Mouse (Mus musculus) adrenal gland (tissue): ENCODE data around the gene Gnmt.
"Not testable (repeated sequence)": the region's sequence is repeated elsewhere in the genome, so short reads cannot be mapped to it uniquely, and the experiment has no call there.

Experiments
- intact Hi-C: fragments of 180-260 bp; cut with DNase I; formaldehyde crosslinking; loops from one replicate; pipeline ENCODE4 v1.15.1; 2025
- long read RNA-seq, 2 experiments: library from polyadenylated mRNA; unstranded; transcript quantifications; one replicate each; pipeline ENCODE4 v2.0.0; 2020; ENCODE audit warnings: borderline replicate concordance in 1 of 2; ENCODE audit not compliant: insufficient replicate concordance in 1 of 2

The Gnmt gene
- long read RNA-seq, experiment 1: 0 reads
- long read RNA-seq, experiment 2: 0 reads

DNA sequence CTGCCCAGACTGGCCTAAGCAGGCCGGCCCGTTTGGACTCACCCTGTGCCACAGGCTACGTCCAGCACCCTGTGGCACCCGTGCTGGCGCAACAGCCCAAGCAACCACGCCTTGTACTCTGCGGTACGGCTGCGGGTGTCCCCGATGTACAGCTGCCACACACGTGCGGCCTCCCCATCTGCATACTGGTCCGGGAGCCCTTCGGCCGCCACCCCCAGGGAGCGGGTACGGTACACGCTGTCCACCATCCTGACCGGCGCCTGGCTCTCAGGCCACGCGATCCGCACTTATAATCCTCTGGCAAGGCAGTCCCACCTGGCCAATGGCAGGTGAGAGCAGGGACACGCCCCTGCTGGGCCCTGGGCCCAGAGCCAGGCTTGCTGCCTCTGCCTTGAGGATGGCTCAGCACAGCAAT, at the start of gene Gnmt:
Gene Gnmt (minus strand): TSS at position 265 of the 415 bp plus-strand sequence.
- intact Hi-C loops: no loop called here

DNA sequence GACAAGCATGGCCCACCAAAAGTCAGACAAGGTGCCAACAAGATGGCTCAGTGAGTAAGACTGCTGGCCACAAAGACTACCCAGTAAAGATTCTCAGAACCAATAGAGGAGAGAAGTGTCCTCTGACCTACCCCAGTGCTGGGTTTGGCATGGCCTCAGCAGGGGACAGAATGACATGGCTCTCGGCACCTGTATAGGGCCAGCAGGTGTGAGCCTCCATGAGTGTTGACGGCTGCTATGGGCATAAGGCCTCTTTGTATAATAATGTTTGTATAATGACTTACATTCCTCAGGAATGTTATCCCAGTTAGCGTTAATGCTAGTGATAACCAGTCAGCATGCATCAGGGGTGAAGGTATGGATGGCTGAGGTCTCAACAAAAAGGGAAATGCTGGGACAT, 47.1 kb upstream of the Gnmt start:
- intact Hi-C loops: no loop called here

DNA sequence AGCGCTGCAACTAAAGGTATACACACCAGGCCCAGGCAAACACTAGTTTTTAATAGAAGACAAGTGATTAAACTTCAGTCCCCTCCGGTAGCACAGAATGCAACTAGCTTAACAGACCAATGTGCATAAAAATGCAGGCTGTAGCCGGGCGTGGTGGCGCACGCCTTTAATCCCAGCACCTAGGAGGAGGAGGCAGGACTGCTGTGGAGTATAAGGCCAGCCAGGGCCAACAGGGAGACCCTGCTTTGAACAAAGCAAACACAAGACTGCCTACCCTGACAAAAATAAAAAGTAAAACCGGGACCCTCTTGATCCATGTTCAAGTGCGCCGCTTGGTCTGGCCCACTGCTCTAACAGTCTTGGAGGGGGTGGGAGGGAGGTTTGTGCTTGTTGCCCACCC, 46.1 kb upstream of the Gnmt start:
- intact Hi-C loops: no loop called here

DNA sequence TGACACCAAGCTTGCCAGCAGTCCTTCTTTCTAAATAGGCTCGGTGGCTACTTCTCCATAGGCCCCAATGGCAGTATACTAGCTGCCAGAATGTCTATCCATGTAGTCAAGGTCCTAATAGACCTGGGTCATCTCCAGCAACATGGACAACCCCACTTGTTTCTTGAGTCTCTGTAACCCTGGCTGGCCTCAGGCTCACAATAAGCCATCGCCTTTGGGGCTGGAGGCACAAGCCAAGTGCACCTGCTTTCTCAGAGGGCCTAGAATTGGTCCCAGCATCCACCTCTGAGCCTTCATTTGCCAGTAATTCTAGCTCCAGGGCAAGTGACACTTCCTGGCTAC, 45.1 kb upstream of the Gnmt start:
- intact Hi-C loops: no loop called here

DNA sequence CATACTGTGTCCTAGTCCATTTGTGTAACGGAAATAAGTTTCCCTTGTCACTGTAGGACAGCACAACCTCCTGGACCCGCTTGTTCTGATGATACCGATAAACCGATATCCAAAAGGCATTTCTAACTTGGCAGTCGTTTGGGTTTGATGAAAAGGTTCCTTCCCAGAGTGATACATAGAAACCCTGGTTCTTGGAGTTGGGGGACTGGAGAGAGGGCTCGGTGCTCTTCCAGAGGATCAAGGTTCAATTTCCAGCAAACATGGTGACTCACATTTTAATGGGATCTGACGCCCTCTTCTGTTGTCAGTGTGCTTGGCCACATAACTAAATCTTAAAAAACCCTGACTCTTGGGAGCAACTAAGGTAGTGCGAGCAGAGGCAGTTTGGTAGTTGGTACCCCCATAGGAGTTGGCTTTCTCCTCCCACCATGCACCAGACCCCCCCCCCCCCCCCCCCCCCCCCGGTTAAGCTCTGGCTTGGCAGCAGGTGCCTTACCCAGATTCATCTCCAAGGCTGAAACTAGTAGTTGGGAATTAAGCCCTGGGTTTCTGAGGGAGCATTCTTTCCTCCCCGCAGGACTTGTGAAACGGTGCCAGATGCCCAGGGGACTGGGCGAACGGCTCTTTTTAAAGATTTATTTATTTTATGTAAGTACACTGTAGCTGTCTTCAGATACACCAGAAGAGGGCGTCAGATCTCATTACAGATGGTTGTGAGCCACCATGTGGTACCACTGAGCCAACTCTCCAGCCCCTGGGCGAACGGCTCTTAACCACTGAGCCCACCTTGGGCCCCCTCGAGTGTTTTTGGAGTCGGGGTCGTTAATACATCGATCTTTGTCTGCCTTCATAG, 44.5 kb upstream of the Gnmt start:
- intact Hi-C loops: no loop called here

DNA sequence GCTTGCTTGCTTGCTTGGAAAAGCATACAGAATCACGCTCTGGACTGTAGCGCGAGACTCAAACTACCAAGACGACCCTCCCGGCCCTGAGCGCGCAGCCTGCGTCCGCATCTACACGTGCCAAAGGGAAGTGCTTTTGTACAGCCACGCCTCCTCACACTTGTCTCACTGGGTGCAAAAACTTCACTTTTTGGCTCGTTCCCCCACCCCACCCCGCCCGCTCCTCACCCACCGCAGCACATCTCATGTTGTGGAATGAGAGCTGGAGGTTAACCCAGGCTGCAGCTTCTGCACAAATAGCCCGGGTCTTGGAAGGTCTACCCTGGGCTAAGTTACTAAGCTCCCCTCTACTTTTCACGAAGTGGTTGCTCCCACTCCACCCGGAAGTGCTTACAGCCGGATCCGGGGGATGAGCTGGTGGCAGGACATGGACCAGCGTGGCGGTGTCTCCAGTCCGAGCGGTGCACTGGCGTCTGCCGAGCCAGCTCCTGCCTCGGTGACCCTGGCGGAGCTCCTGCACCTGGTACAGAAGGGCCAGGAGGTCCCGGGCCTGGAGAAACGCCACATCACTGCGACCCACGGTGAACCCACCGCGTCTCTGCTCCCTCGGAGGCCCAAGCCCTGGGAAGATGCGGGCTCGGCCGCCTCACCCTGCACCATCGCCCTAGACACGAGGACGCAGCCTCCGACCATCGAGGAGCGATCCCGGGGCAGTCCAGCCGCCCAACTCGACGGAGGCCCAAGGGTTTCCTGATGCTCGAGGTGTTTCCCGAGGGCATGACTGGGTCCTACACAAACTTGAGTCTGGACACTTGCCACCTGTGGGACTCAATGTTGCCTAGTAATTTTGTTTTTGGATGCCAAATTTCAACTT, 43.7 kb upstream of the Gnmt start, which contains the start of gene 2310039H08Rik:
Gene 2310039H08Rik (plus strand): TSS at position 232 of the 874 bp plus-strand sequence.
- intact Hi-C loops: no loop called here

DNA sequence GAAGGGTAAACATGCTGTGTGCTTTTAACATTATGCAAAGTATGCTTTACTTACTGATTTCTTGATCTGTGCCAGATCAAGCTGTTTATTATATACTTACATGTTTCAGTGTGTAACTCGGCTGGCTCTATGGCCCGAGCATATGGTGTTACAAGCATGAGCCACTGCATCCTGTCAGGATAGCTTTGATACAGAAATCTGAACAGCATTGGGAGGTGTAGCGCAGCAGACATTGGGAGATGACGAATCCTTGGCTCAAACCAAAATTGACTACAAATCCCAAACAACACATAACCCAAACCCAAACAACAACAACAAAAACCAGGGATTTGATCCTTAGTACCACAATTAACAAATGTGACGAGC, 43.1 kb upstream of the Gnmt start:
- intact Hi-C loops: no loop called here

DNA sequence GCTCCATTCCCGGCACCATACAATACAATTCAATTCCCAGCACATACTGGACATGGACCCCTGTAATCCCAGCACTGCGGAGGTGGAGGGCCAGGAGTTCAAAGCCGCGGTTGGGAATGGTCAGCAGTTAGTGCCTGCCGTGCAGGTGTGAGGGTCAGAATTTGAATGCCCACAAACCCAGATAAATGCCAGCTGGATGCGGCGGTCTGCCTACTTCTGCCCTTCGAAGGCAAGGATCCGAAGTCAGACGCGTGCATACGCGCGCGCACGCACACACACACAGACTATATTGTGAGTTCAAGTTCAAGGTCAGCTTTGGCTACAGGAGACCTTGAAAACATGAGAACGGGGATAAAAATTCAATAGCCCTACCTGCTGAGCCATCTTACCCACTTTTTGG, 42.6 kb upstream of the Gnmt start:
- intact Hi-C loops: no loop called here

DNA sequence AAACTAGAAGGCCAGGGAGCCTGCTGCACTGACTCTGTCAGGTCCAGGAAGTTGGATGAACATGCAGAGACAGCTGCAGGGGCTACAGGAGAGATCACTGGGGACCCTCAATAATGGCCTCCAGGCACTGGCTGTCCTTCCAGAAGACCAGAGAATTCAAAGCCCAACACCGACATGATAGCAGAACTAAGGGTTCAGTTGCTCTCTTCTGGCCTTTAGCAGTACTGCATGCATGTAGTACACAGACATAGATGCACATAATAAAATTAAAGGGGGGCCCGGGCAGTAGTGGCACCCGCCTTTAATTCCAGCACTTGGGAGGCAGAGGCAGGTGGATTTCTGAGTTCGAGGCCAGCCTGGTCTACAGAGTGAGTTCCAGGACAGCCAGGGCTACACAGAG, 42.1 kb upstream of the Gnmt start:
- intact Hi-C loops: no loop called here

DNA sequence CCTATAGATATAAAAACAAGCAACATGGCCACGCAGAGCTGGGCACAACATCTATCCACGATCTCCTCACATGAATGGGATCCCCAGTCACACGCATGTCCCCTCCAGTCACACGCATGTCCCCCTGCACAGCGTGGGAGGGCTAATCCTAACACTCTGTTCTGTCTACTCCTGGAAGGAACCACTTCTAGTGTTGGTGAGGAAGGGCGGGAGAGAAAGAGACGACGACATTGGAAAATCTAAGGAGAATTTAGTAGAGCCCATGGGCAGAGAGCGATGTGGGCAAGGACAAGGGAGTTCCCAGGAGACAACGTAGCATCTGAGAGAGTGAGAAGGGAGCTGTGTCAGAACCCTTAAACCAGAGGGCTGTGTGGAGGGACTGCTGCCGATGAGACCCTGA, 41.6 kb upstream of the Gnmt start:
- intact Hi-C loops: no loop called here

DNA sequence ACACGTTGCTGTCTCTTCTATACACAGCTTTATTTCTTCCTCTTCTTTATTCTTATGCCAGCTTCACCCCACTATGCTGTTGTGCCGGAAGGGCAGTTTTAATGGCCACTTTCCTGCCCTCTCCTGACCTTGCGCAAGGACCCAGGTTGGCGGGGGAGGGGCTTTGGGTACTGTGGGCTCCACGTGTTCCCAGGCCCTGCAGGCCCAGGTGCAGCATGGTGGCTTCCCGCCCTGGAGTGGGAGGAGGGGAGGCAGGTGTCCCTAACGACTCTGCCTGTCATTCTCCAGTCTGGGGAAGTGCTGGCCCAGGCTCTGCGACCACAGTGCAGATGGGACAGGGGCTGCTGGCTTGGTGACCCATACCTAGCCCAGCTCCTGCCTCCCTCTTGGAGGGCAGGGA, 38.9 kb upstream of the Gnmt start:
- intact Hi-C loops: no loop called here

DNA sequence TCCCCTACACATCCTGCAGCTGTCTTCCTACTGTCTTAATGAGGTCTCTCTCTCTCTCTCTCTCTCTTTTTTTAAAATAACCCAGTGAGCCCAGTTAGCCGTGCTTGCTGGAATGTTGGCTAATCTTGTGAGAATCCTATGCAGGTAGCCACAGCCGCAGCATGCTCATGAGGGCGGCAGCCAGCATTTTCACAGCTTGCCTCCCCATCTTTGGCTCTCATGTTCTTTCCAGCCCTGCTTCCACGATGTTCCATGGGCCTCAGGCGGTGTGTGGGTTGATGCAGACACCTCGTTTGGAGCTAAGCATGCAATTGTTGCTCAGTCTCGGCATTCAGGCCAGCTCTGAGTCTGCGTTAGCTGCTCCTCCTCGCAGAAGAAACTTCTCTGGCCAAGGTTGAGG, 35.9 kb upstream of the Gnmt start:
- intact Hi-C loops: not testable (repeated sequence)

DNA sequence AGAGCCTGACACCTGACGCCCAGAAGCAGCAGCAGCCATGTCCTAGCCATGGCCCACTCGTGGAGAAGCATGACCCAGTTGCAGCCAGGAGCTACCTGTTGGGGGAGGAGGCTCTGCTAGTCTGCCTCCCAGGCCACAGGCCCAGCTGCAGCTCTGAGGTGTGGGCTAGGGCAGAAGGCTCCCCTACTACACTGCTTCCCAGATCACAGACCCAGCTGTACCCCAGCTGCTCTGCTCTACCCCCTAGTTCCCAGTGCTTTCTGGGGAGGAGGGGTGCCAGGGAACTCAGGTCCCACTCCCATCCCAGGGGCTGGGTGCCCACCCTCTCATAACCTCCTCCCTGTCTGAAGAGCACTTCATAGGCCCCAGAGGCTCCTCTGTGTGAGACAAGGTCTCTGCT, 34.6 kb upstream of the Gnmt start, which contains the start of gene Ptcra:
Gene Ptcra (minus strand): TSS at position 169 of the 400 bp plus-strand sequence.
- intact Hi-C loops: no loop called here

DNA sequence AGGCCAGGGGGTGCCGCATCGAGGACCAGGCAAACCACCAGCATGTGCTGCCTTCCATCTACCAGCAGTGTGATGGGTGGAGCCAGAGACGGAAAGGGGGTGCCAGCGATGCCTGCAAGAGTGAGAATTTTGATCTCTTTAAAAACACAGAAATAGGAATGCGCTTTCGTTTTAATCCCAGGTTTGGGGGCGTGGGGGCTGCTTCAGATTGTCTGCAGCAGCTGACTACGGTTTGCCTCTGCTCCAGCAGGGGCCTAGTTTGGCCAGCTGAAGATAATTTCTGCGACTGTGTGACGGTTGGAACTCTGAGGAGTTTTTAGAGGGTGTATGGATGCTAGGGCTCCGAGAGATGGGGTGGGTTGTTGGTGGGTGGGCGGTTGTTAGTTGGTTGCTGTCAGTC, 29.8 kb upstream of the Gnmt start:
- intact Hi-C loops: no loop called here

DNA sequence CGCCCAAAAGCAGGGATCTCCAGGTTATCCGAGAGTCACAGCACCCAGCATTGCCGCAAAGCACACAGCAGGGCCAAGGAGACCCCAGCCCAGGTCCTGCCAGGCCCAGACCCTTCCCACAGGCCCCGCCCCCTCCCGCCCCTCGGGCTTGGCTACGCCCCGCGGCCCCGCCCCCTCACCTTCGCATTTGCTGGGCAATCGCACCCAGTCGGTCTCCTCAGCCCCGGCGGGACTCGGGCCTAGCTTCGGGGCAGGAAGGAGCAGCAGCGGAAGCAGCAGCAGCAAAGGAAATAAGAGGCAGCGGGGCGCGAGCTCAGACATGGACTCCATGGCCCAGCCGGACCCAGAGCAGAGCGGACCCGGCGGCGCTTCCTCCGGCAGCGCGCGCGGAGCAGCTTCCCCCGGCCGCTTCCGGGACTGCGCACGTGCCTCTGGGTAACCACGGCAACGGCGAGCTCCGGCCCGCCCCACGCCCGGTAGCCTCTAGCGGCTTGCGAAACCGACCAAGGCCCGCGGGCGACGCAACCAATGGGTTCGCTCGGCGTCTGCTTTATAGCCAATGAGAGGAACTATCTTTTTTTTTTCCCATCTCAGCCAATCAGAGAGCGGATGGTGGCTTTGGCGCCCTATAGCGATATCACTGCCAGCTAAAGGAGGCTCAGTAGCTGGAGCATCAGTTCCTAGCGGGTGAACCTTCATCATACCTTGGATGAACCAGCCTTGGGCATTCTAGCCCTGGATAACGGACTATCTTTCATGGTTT, 23.0 kb upstream of the Gnmt start, which contains the start of gene Cnpy3:
Gene Cnpy3 (minus strand): TSS at position 421 of the 763 bp plus-strand sequence.
- intact Hi-C loops: no loop called here

DNA sequence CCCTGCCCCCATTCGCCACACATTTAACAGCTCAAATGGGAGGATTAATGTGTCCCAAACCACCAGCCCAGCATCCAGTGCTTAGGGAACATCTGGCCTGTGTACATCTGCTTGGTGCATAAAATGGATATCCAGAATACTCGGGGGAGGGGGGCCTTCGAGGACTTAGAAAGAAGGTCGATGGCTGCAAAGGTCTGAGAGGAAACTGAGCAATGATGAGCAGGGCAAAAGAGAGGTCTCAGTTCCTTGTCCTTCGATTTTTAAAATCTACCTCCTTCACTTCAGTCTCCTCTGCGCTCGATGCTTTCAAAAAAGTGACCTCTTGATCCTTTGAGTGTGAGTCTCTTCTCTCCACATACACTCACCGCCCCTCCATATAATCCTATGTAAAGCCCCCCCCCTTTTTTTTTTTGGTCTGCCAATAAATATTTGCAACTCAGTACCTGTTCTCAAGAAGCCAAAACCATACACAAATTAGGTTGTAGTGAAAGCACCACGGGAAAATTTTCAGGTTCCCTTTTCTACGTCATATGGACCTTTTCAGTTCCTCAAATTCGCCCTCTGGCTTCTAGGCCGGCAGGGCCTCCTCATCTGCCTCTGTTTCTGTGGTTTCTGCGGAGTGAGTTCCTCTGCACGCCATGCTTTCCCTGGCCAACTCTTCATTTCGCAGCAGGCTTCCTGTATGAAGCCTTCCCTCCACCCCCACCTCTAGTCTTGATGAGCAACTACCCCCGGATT, 22.3 kb upstream of the Gnmt start:
- intact Hi-C loops: no loop called here

DNA sequence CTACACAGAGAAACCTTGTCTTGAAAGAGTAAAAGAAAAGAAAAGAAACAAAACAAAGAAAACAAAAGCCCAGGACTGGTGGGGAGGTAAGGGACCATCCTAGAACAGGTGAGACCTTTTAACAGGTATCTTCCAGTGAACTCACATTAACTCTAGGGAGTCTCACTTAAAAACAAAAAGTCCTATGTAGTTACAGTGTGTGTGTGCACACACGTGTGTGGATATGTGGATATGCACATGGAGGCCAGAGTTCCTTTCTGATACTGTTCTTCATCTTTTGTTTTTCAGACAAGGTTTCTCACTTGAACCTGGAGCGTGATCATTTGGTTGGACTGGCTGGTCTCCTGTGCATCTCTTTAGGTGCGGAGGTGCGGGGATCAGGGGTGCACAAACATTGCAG, 21.6 kb upstream of the Gnmt start:
- intact Hi-C loops: no loop called here

DNA sequence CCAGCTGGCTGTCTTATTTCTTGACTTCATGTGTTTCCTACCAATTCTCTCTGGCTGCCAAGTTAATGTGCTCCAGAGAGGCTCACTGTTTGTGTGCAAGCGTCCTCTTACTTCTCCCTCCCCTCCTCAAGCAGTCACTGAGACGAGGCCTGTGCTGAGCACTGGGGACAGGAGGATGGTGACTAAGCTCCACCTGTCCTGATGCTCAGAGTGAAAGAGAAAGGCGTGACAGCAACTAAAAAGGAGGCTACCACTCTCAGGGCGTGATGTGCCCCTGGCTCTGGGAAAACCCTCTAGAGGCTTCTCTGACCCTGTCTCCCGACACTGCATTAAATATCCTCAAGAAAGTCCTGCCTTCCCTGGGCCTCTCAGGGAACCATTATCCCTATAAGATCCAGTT, 20.3 kb upstream of the Gnmt start:
- intact Hi-C loops: no loop called here

DNA sequence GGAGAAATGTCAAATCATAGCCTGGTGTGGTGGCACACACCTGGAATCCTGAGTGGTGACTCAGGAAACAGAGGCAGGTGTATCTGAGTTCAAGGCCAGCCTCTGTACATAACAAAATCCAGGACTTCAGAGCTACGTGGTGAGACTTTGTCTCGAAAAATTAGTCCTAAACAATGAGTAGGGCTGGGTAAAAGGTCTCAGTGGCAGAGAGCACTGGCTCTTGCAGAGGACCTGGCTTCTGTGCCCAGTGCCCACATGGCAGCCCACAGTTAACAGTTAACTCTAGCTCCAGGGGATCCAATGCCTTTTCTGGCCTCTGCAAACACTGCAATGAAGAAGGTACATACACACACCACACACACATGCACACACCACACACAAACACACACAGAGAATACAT, 18.8 kb upstream of the Gnmt start:
- intact Hi-C loops: no loop called here

DNA sequence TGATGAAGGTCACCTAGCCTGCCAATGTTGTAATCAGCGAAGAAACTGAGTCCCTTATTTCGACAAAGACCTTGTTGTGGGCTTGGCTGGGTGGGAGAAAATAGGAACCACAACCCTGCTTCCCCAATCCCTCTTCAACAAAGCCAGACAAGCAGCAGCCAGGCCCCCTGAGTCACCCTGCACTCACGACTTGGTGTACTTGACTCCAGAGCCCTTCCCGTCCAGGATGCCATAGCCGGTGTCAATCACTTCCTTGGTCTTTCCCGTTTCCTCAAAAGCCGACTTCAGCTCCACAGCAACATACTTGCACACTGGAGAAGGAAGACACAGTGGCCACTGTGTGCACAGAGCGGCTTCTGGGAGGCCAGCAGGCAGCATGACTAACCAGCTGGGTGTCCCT, 18.3 kb upstream of the Gnmt start:
- intact Hi-C loops: no loop called here

DNA sequence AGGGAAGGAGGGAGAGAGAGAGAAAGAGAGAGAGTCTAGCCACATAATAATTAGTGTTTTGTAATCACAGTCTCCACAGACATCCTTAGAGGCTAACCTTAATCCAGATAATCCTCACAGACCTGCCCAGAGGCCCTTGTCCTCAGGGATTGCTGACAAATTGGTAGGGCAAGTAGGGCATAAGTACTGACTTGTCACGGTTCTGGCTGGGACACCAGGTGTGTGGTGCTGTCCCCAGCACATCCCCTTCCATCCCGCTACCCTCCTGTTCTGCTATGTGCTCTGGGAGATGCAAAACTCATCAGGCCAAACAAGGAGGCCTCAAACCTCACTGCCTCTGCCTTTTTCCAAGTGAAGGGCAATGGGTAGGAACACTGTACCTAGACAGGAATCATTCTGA, 16.5 kb upstream of the Gnmt start:
- intact Hi-C loops: no loop called here
